Mouse (Mus musculus) CH12.LX (cell line): ENCODE results near the gene Zc2hc1b.

Source experiments
- CTCF ChIP-seq, 2 experiments: IDR thresholded peaks in 1 of 2; conservative IDR thresholded peaks in 1 of 2; 2 replicates each; pipeline ENCODE4 v1.5.1; 2011 to 2012; ENCODE audit warnings: low read depth in 2 of 2, low read length in 2 of 2, improper control_type of control experiment in 1 of 2, inconsistent platforms in 1 of 2, mild to moderate bottlenecking in 1 of 2, moderate library complexity in 1 of 2
- EP300 ChIP-seq: IDR thresholded peaks from 2 replicates; pipeline ENCODE4 v1.6.1; 2011; ENCODE audit warnings: low read length, improper control_type of control experiment
- JUND ChIP-seq: conservative IDR thresholded peaks from 2 replicates; pipeline ENCODE4 v1.6.1; 2011; ENCODE audit warnings: low read depth, low read length, improper control_type of control experiment
- MAFK ChIP-seq: IDR thresholded peaks from 2 replicates; pipeline ENCODE4 v1.6.1; 2011; ENCODE audit warnings: low read length, improper control_type of control experiment; ENCODE audit not compliant: insufficient replicate concordance
- MAX ChIP-seq: IDR thresholded peaks from 2 replicates; pipeline ENCODE4 v1.6.1; 2011; ENCODE audit warnings: low read length, improper control_type of control experiment
- MAZ ChIP-seq: IDR thresholded peaks from 2 replicates; pipeline ENCODE4 v1.6.1; 2012; ENCODE audit warnings: low read depth, mild to moderate bottlenecking, inconsistent platforms, low read length, improper control_type of control experiment, moderate library complexity
- MYC ChIP-seq: IDR thresholded peaks from 2 replicates; pipeline ENCODE4 v1.6.1; 2011; ENCODE audit warnings: low read depth, mild to moderate bottlenecking, improper control_type of control experiment, low read length
- NELFE ChIP-seq: IDR thresholded peaks from 2 replicates; pipeline ENCODE4 v1.6.1; 2011; ENCODE audit warnings: low read depth, low read length, improper control_type of control experiment
- POLR2A ChIP-seq: IDR thresholded peaks from 2 replicates; pipeline ENCODE4 v1.6.1; 2011; ENCODE audit warnings: low read depth, mild to moderate bottlenecking, improper control_type of control experiment, low read length
- TBP ChIP-seq: conservative IDR thresholded peaks from 2 replicates; pipeline ENCODE4 v1.6.1; 2011; ENCODE audit warnings: low read depth, low read length, improper control_type of control experiment
- UBTF ChIP-seq: IDR thresholded peaks from 2 replicates; pipeline ENCODE4 v1.6.1; 2012; ENCODE audit warnings: low read depth, mild to moderate bottlenecking, inconsistent platforms, low read length, improper control_type of control experiment, moderate library complexity

GRCm38 (mm10) chr10:13150435-13150834 is 27.4 kb downstream of the Zc2hc1b start:
- no peak for TF ChIP-seq CTCF (conservative IDR thresholded peaks at IDR 0.05 in 1 of 2, IDR thresholded peaks at IDR 0.05 in 1 of 2; ENCODE audit: low read depth in 2 of 2, low read length in 2 of 2)
- no peak for TF ChIP-seq POLR2A
- TF ChIP-seq MYC, result no peak
- TF ChIP-seq EP300, result no peak
- no peak for TF ChIP-seq MAX
- TF ChIP-seq TBP, result no peak
- TF ChIP-seq MAZ, result no peak
- TF ChIP-seq NELFE, result no peak
- no peak for TF ChIP-seq MAFK
- no peak for TF ChIP-seq UBTF
- TF ChIP-seq JUND, result no peak
